In the genomic region with DNA sequence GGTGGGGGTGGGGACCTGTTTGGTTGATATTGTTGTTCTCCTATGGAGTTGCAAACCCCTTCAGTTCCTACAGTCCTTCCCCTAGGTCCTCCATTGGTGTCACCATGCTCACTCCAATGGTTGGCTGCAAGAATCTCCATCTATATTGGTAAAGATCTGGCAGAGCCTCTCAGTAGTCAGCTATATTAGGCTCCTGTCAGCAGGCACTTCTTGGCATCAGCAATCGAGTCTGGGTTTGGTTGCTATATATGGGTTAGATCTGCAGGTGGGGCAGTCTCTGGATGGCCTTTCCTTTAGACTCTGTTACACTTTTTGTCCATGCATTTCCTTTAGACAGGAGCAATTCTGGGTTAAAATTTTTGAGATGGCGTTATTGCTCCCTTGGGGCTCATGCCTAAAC, we compare ENCODE assay signal across 25 mouse cellular contexts.
"Had no signal": no experiment of that assay in that cellular context is flagged by ENCODE, and none has a peak within 500 bp of the region (broad histone marks: within the 10 kb centered on the region; RNA-seq: fewer than 3 reads in every experiment).

No protein-coding gene starts in this region.

- H3K9ac ChIP-seq: hindbrain, embryonic 13.5 days; hindbrain, embryonic 15.5 days; kidney, embryonic 15.5 days; limb, embryonic 12.5 days; liver, embryonic 13.5 days; liver, embryonic 15.5 days; liver, postnatal 0 days had no signal

- H3K27ac ChIP-seq: gastrocnemius, adult 2 months; hindbrain, embryonic 13.5 days; hindbrain, embryonic 15.5 days; hindbrain, postnatal 0 days; kidney, embryonic 15.5 days; layer of hippocampus, adult 2 months; left cerebral cortex, adult 2 months; limb, embryonic 10.5 days; limb, embryonic 12.5 days; liver, embryonic 13.5 days; liver, embryonic 15.5 days had no signal

- DNase-seq: gastrocnemius, adult 2 months; gastrocnemius, postnatal 10 days; gastrocnemius, postnatal 25 days; kidney, adult 11 months; kidney, adult 2 months; kidney, adult 9 months; kidney, postnatal 10 days; kidney, postnatal 25 days; kidney, postnatal 4 days; liver; liver, embryonic 13.5 days; liver, postnatal 0 days; lung, adult 2 months had no signal

- ATAC-seq: forebrain, embryonic 16.5 days; hindbrain, postnatal 0 days; intestine, embryonic 16.5 days; liver, postnatal 0 days had no signal

- H3K9me3 ChIP-seq: hindbrain, embryonic 13.5 days; hindbrain, embryonic 15.5 days; kidney, embryonic 15.5 days; limb, embryonic 10.5 days; limb, embryonic 12.5 days; liver, embryonic 13.5 days; liver, embryonic 15.5 days had no signal

- H3K36me3 ChIP-seq: hindbrain, embryonic 13.5 days; hindbrain, embryonic 15.5 days; kidney, embryonic 15.5 days; limb, embryonic 10.5 days; limb, embryonic 12.5 days; liver, embryonic 13.5 days; liver, embryonic 15.5 days had no signal

- H3K4me1 ChIP-seq: hindbrain, embryonic 13.5 days; hindbrain, embryonic 15.5 days; kidney, embryonic 15.5 days; limb, embryonic 10.5 days; limb, embryonic 12.5 days; liver, embryonic 13.5 days; liver, embryonic 15.5 days had no signal

- H3K4me3 ChIP-seq: gastrocnemius, adult 2 months; hindbrain, embryonic 13.5 days; hindbrain, embryonic 15.5 days; kidney, embryonic 15.5 days; layer of hippocampus, adult 2 months; left cerebral cortex, adult 2 months; limb, embryonic 10.5 days; limb, embryonic 12.5 days; liver, embryonic 13.5 days; liver, embryonic 15.5 days had no signal

- H3K27me3 ChIP-seq: hindbrain, embryonic 13.5 days; hindbrain, embryonic 15.5 days; kidney, embryonic 15.5 days; limb, embryonic 12.5 days; liver, embryonic 13.5 days; liver, embryonic 15.5 days had no signal

- H3K4me2 ChIP-seq: hindbrain, embryonic 13.5 days; hindbrain, embryonic 15.5 days; kidney, embryonic 15.5 days; limb, embryonic 12.5 days; liver, embryonic 11.5 days; liver, embryonic 13.5 days; liver, embryonic 15.5 days had no signal
